Mouse (Mus musculus) kidney, embryonic 14.5 days (tissue): ENCODE data around the gene Lsm2. TPM values are rescaled to one million over a fixed set of nuclear protein-coding genes. Genes with fewer than 3 reads are reported as not detected.
A peak's percentile ranks its signal among the peaks of the same experiment; 100 is the strongest.
"Not testable (repeated sequence)": the region's sequence is repeated elsewhere in the genome, so short reads cannot be mapped to it uniquely, and the experiment has no call there.

Experiments used
- ATAC-seq: fragments of 200-750 bp; cut with Nextera tagmentation; 2 replicates; pipeline ENCODE4 v1.8.0; 2017; ENCODE audit warnings: moderate number of reproducible peaks, mild to moderate bottlenecking, moderate TSS enrichment, moderate library complexity; ENCODE audit not compliant: low FRiP score, low TSS enrichment
- H3K27ac ChIP-seq: fragments of 300-500 bp; sonication (generic); 2 replicates; pipeline ENCODE4 v1.5.1; 2014; ENCODE audit warnings: low read depth, mild to moderate bottlenecking, low read length, moderate library complexity, mixed read lengths
- H3K27me3 ChIP-seq: fragments of 300-500 bp; sonication (generic); 2 replicates; pipeline ENCODE4 v1.6.1; 2014; ENCODE audit warnings: mild to moderate bottlenecking, low read length; ENCODE audit not compliant: control insufficient read depth, insufficient read depth
- H3K36me3 ChIP-seq: fragments of 300-500 bp; sonication (generic); 2 replicates; pipeline ENCODE4 v1.6.1; 2014; ENCODE audit warnings: low read length, mixed read lengths; ENCODE audit not compliant: control insufficient read depth, insufficient read depth
- H3K4me1 ChIP-seq: fragments of 300-500 bp; sonication (generic); 2 replicates; pipeline ENCODE4 v1.6.1; 2014; ENCODE audit warnings: low read length, mixed read lengths; ENCODE audit not compliant: control insufficient read depth, insufficient read depth
- H3K4me2 ChIP-seq: fragments of 300-500 bp; sonication (generic); replicated peaks from 2 replicates; pipeline ENCODE4 v1.6.1; 2014; ENCODE audit warnings: low read depth, mild to moderate bottlenecking, low read length
- H3K4me3 ChIP-seq: fragments of 300-500 bp; sonication (generic); 2 replicates; pipeline ENCODE4 v1.5.1; 2014; ENCODE audit warnings: mild to moderate bottlenecking, low read length
- H3K9ac ChIP-seq: fragments of 300-500 bp; sonication (generic); 2 replicates; pipeline ENCODE4 v1.6.1; 2014; ENCODE audit warnings: low read depth, mild to moderate bottlenecking, low read length, moderate library complexity
- H3K9me3 ChIP-seq: fragments of 300-500 bp; sonication (generic); 2 replicates; pipeline ENCODE4 v1.6.1; 2016; ENCODE audit warnings: low read length; ENCODE audit not compliant: control insufficient read depth
- WGBS: fragments of 180-500 bp; shearing (Covaris S2); extraction: QIAGEN DNeasy Blood & Tissue Kit; methylation state at CpG from one replicate; pipeline ENCODE4 v1.1.7; 2014; 5-methylcytosine and 5-hydroxymethylcytosine counted together
- polyA plus RNA-seq: library from polyadenylated mRNA; unstranded; fragments of >200 nt; fragmentation: Nextera tagmentation; extraction: Ambion mirVana; gene quantifications from 2 replicates; pipeline ENCODE4 v1.2.1, GENCODE M21; 2014

Gene Lsm2
- polyA plus RNA-seq, 1 experiment from 2014 or later = 246 TPM

GRCm38 (mm10) chr17:34953258-34953657 is 28.4 kb upstream of the Lsm2 start:
- H3K4me1 ChIP-seq = 0 out of 2 replicates have a peak, but pooled peaks cover 11% of the 10 kb centered on the region
- H3K9ac ChIP-seq = no peak overlapping the region
- H3K4me2 ChIP-seq = no peak overlapping the region
- no peaks in the 10 kb centered on the region for H3K9me3 ChIP-seq
- no peak overlapping the region for H3K4me3 ChIP-seq
- peaks cover 22% of the 10 kb centered on the region for H3K36me3 ChIP-seq
- H3K27ac ChIP-seq = no peak overlapping the region
- 93% methylated on average over 3 of the region's 3 CpGs for WGBS
- no peaks in the 10 kb centered on the region for H3K27me3 ChIP-seq
- ATAC-seq = no peak

GRCm38 (mm10) chr17:34953904-34954303 is 27.8 kb upstream of the Lsm2 start:
- no peak overlapping the region for H3K9ac ChIP-seq
- peaks cover 22% of the 10 kb centered on the region for H3K36me3 ChIP-seq
- WGBS = 95% methylated on average over 4 of the region's 4 CpGs
- H3K4me2 ChIP-seq = no peak overlapping the region
- H3K9me3 ChIP-seq = no peaks in the 10 kb centered on the region
- no peak for ATAC-seq
- H3K4me3 ChIP-seq = no peak overlapping the region
- no peaks in the 10 kb centered on the region for H3K27me3 ChIP-seq
- H3K27ac ChIP-seq = no peak overlapping the region
- H3K4me1 ChIP-seq = 0 out of 2 replicates have a peak, but pooled peaks cover 11% of the 10 kb centered on the region

- H3K4me2 ChIP-seq = no peak overlapping the region
- peaks cover 17% of the 10 kb centered on the region for H3K36me3 ChIP-seq
- H3K9me3 ChIP-seq = no peaks in the 10 kb centered on the region
- no peaks in the 10 kb centered on the region for H3K27me3 ChIP-seq
- 86% methylated on average over 4 of the region's 4 CpGs for WGBS
- H3K27ac ChIP-seq = no peak overlapping the region
- ATAC-seq = no peak
- no peak overlapping the region for H3K9ac ChIP-seq
- no peak overlapping the region for H3K4me3 ChIP-seq
- H3K4me1 ChIP-seq = 0 out of 2 replicates have a peak, but pooled peaks cover 11% of the 10 kb centered on the region
These were observed 26.8 kb upstream of the Lsm2 start for GRCm38 (mm10) chr17:34954831-34955230.

GRCm38 (mm10) chr17:34955884-34956283 is 25.8 kb upstream of the Lsm2 start:
- H3K27ac ChIP-seq = no peak overlapping the region
- H3K9me3 ChIP-seq = no peaks in the 10 kb centered on the region
- H3K36me3 ChIP-seq = peaks cover 6% of the 10 kb centered on the region
- H3K4me2 ChIP-seq = no peak overlapping the region
- no peak overlapping the region for H3K4me3 ChIP-seq
- no peak for ATAC-seq
- peaks cover 12% of the 10 kb centered on the region for H3K4me1 ChIP-seq
- WGBS = 80% methylated on average over 3 of the region's 3 CpGs
- no peaks in the 10 kb centered on the region for H3K27me3 ChIP-seq
- no peak overlapping the region for H3K9ac ChIP-seq

- no peak overlapping the region for H3K4me2 ChIP-seq
- no peak overlapping the region for H3K4me3 ChIP-seq
- H3K27me3 ChIP-seq = no peaks in the 10 kb centered on the region
- H3K4me1 ChIP-seq = peaks cover 7% of the 10 kb centered on the region
- H3K9ac ChIP-seq = no peak overlapping the region
- 38% methylated on average over 1 of the region's 1 CpGs for WGBS
- ATAC-seq = no peak
- no peak overlapping the region for H3K27ac ChIP-seq
- H3K36me3 ChIP-seq = peaks cover 2% of the 10 kb centered on the region
- no peaks in the 10 kb centered on the region for H3K9me3 ChIP-seq
These were observed 25.3 kb upstream of the Lsm2 start for GRCm38 (mm10) chr17:34956340-34956739.

GRCm38 (mm10) chr17:34957291-34957690 is 24.4 kb upstream of the Lsm2 start:
- not testable (repeated sequence) for ATAC-seq, H3K27ac ChIP-seq, H3K4me1 ChIP-seq, H3K4me2 ChIP-seq, H3K36me3 ChIP-seq, H3K27me3 ChIP-seq, H3K9ac ChIP-seq, H3K9me3 ChIP-seq, H3K4me3 ChIP-seq
- WGBS = 17% methylated on average over 29 of the region's 40 CpGs

GRCm38 (mm10) chr17:34957966-34958365 is 23.7 kb upstream of the Lsm2 start:
- not testable (repeated sequence) for ATAC-seq

GRCm38 (mm10) chr17:34958734-34959129 is 22.9 kb upstream of the Lsm2 start:
- peak; percentile 26; the same call in 1 of the 2 replicates for ATAC-seq
- not testable (repeated sequence) for H3K9me3 ChIP-seq, H3K27me3 ChIP-seq, H3K4me1 ChIP-seq, H3K27ac ChIP-seq, H3K9ac ChIP-seq, H3K36me3 ChIP-seq
- 3% methylated on average over 19 of the region's 47 CpGs for WGBS
- Histone ChIP-seq H3K4me2 (peak overlapping the region; percentile 46), H3K4me3 (peak overlapping the region; percentile 47)

More at GRCm38 (mm10) chr17:34957966-34958365, 23.7 kb upstream of the Lsm2 start:
- H3K4me1 ChIP-seq, H3K4me2 ChIP-seq, H3K27me3 ChIP-seq, H3K27ac ChIP-seq, H3K9ac ChIP-seq, H3K9me3 ChIP-seq, H3K4me3 ChIP-seq, H3K36me3 ChIP-seq: not testable (repeated sequence)
- WGBS = 36% methylated on average over 23 of the region's 40 CpGs

- Histone ChIP-seq H3K27ac (peak within 1 kb of the TSS; percentile 96), H3K4me3 (peak within 1 kb of the TSS; percentile 47), H3K4me2 (peak within 1 kb of the TSS; percentile 50), H3K9ac (peak within 1 kb of the TSS; percentile 57; the same call in 1 of the 2 replicates)
- not testable (repeated sequence) for H3K4me1 ChIP-seq, H3K27me3 ChIP-seq, H3K9me3 ChIP-seq, H3K36me3 ChIP-seq
- peak; percentile 90 for ATAC-seq
- WGBS = under 1% methylated on average over 27 of the region's 32 CpGs
These were observed 22.4 kb upstream of the Lsm2 start, which contains the start of gene Hspa1b for GRCm38 (mm10) chr17:34959130-34959778. Gene Hspa1b, minus strand, starts transcription at chr17:34959238.
